Mouse (Mus musculus): ENCODE data around the gene Hepacam.

Gene Hepacam

DNA sequence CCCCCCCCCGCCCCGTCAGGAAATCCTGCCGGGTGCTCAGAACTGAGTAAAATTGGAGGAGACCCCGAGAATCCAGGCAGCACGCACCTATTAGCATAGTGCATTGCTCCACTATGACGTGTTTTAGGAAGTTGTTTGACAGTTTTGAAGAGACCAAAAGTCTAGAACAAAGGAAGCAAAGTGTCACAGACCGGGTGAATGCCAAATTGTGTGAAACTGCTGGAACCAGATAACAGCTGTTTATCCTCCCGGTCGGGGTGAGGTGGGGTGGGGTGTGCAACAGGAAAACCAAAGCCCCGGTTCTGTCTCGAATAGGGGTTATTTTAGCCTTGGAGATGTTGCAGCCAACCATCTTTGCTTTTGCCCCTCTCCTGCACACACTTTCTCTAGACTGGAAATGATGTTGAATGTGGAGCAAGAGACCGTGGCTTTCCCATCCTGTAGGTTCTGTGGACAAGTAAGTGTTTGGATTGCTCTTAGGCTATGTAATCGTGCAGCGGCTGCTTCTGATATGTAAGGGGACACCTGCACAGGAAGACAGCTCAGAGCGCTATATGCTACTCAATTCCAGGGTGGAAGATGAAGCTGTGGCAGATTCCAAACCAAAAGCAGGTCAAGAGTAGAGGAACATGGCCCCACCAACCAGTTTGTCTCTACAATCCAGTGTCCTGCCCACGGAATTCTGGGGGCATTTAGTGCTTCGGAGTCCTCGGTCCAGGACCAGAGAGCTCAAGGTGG is 66.8 kb downstream of the Hepacam start:
- no peak for DNase-seq (ENCODE audit: low spot score in 2 of 2)

DNA sequence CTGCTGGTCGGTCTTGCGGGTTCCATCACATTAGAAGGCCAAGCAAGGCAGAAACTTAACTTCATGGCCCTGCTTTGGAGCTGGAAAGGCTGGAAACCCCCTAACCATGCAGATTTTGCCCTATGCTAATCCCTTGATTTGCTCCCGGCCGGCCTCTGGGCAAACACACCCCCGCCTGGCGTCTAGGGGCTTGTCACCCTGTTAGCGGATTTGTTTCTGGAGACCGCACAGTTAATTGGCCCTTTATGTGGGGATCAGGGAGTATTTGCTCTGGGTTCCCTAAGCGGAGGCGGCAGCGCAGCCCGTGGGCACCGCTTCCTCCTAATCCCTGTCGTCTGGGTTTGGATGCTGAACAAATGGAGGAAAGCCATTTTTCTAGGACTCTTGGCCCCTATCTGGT is 67.8 kb downstream of the Hepacam start:
- DNase-seq (ENCODE audit: low spot score in 2 of 2): no peak

DNA sequence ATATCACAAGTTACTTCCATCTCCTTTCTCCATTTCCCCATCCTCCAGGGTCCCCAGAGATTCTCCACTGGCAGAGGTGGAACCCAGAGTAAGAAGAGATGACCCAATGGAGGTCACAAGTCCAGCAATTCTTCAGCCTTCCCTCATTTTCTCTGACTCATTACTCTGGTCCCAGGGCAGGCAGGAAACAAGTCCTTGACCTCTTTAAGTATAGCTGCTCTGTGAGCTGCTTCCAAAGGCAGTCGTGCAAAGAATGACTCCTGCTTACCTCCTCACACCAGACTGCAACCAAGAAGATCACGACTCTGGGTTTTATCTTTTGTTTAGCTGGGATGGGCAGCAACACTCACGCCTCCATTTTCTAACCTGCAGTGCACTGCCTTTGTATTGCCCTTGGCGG is 68.5 kb downstream of the Hepacam start:
- DNase-seq (ENCODE audit: low spot score in 2 of 2): no peak

Data from frontal cortex, postnatal 25 days (tissue).